Mouse (Mus musculus) urinary bladder, adult 2 months (tissue): ENCODE results near the gene Idi2. TPM values are rescaled to one million over a fixed set of nuclear protein-coding genes. Genes with fewer than 3 reads are reported as not detected.
"Not testable (repeated sequence)": the region's sequence is repeated elsewhere in the genome, so short reads cannot be mapped to it uniquely, and the experiment has no call there.

ENCODE experiments used
- DNase-seq: peaks from one replicate; pipeline ENCODE4 v3.0.0; 2022; ENCODE audit warnings: low spot score
- polyA plus RNA-seq: library from polyadenylated mRNA; depleted of rRNA; stranded (reverse); fragments of >200 nt; gene quantifications from 2 replicates; pipeline ENCODE4 v1.2.3, GENCODE M21; 2012; rRNA removed

Gene Idi2
- polyA plus RNA-seq, result not detected in 2 replicates

GRCm38 (mm10) chr13:8952563-8952962 lies at the start of gene Idi2:
TSS of gene Idi2 (plus strand) at chr13:8952863.
- DNase-seq, result not testable (repeated sequence)

GRCm38 (mm10) chr13:8905986-8906385 lies 46.7 kb upstream of the Idi2 start:
- DNase-seq, result not testable (repeated sequence)

- not testable (repeated sequence) for DNase-seq
These were observed 38.8 kb upstream of the Idi2 start for GRCm38 (mm10) chr13:8913890-8914289.

GRCm38 (mm10) chr13:8933499-8933898 lies 19.2 kb upstream of the Idi2 start:
- DNase-seq, result no peak

GRCm38 (mm10) chr13:8937611-8938140 lies 15.0 kb upstream of the Idi2 start:
- DNase-seq, result not testable (repeated sequence)

GRCm38 (mm10) chr13:8941110-8941509 lies 11.6 kb upstream of the Idi2 start:
- DNase-seq, result not testable (repeated sequence)

- not testable (repeated sequence) for DNase-seq
These were observed 11.0 kb upstream of the Idi2 start for GRCm38 (mm10) chr13:8941701-8942100.

- not testable (repeated sequence) for DNase-seq
These were observed 8.8 kb upstream of the Idi2 start for GRCm38 (mm10) chr13:8943828-8944227.

GRCm38 (mm10) chr13:8948131-8948530 lies 4.5 kb upstream of the Idi2 start, which contains the start of gene Gm9745:
TSS of gene Gm9745 (minus strand) at chr13:8948231.
- DNase-seq, result not testable (repeated sequence)

- DNase-seq, result not testable (repeated sequence)
These were observed 2.5 kb downstream of the Idi2 start for GRCm38 (mm10) chr13:8955127-8955526.

GRCm38 (mm10) chr13:8956873-8957272 lies 4.2 kb downstream of the Idi2 start:
- DNase-seq, result not testable (repeated sequence)

- not testable (repeated sequence) for DNase-seq
These were observed 6.4 kb downstream of the Idi2 start for GRCm38 (mm10) chr13:8959058-8959457.

GRCm38 (mm10) chr13:8959554-8959953 lies 6.9 kb downstream of the Idi2 start:
- not testable (repeated sequence) for DNase-seq

GRCm38 (mm10) chr13:8961128-8961888 lies 8.6 kb downstream of the Idi2 start:
- DNase-seq, result not testable (repeated sequence)

GRCm38 (mm10) chr13:8962266-8962665 lies 9.6 kb downstream of the Idi2 start:
- DNase-seq, result not testable (repeated sequence)

- no peak for DNase-seq
These were observed 12.6 kb downstream of the Idi2 start for GRCm38 (mm10) chr13:8965224-8965623.

GRCm38 (mm10) chr13:8967742-8968141 lies 15.1 kb downstream of the Idi2 start:
- DNase-seq, result no peak

GRCm38 (mm10) chr13:8972369-8972768 lies 19.7 kb downstream of the Idi2 start:
- no peak for DNase-seq

- no peak for DNase-seq
These were observed 20.3 kb downstream of the Idi2 start for GRCm38 (mm10) chr13:8972972-8973371.

GRCm38 (mm10) chr13:8992231-8992630 lies 39.6 kb downstream of the Idi2 start:
- no peak for DNase-seq

- DNase-seq, result no peak
These were observed 42.7 kb downstream of the Idi2 start for GRCm38 (mm10) chr13:8995159-8995989.
